Mouse (Mus musculus): ENCODE data around the gene Hectd4. TPM values are rescaled to one million over a fixed set of nuclear protein-coding genes. Genes with fewer than 3 reads are reported as not detected.

Gene Hectd4
- polyA plus RNA-seq, 1 experiment from 2014 or later, result 4.8 TPM

DNA sequence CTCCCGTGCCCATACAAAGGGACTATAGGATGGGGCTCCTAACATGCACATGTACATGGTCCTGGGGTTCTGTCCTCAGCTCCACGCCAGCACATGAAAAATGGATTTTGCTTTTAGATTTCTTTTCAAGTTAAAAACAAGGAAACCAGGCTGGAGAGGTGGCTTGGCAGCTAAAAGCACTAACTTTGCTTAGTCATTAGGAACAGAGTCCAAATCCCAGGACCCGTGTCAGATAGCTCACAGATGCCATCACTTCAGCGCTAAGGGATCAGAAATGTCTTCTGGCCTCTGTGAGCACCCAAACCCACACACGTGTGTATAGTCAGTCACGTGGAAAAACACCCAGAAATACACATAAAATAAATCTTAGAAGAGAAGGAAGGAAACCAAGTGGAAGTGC is 116.8 kb downstream of the Hectd4 start:
- Histone ChIP-seq H3K4me2 (no peak overlapping the region), H3K36me3 (peaks cover 45% of the 10 kb centered on the region), H3K4me1 (no peaks in the 10 kb centered on the region), H3K9ac (no peak overlapping the region), H3K9me3 (no peaks in the 10 kb centered on the region), H3K4me3 (replicated peaks) (no peak overlapping the region), H3K27ac (no peak overlapping the region), H3K27me3 (replicated peaks) (no peaks in the 10 kb centered on the region)
- ATAC-seq (ENCODE audit: insufficient read depth, low FRiP score, low read depth), result no peak
- WGBS, result 90% methylated on average over 6 of the region's 6 CpGs

- H3K4me1 ChIP-seq, result no peaks in the 10 kb centered on the region
- no peak overlapping the region for H3K4me3 ChIP-seq (replicated peaks)
- peaks cover 47% of the 10 kb centered on the region for H3K36me3 ChIP-seq
- H3K27me3 ChIP-seq (replicated peaks), result no peaks in the 10 kb centered on the region
- ATAC-seq (ENCODE audit: insufficient read depth, low FRiP score, low read depth), result no peak
- H3K4me2 ChIP-seq, result no peak overlapping the region
- no peak overlapping the region for H3K9ac ChIP-seq
- H3K9me3 ChIP-seq, result no peaks in the 10 kb centered on the region
- no peak overlapping the region for H3K27ac ChIP-seq
- 85% methylated on average over 7 of the region's 7 CpGs for WGBS
Observed at GRCm38 (mm10) chr5:121339507-121340230, 119.7 kb downstream of the Hectd4 start.

DNA sequence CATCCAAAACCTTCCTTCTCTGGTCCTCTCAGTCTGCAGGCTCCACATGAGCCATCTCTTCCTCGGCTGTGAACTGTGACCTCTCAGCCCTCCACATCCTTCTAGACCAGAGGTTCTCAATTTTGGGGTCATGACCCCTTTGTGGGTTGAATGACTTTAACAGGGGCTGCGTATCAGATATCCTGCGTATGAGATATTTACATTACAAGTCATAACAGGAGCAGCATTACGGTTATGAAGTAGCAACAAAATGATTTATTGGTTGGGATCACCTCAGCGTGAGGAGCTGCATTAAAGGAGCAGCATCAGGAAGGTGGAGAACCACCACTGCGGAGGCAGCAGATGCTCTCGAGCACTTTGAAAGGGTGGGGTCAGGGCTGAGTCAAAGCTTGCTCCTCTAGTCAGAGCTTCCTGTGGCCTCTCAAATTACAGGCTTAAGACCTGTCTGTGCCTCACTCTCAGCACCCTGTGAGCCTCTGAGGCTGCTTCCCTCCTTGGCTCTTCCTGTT is 121.0 kb downstream of the Hectd4 start:
- peak; percentile 50; the same call in 1 of the 2 replicates for ATAC-seq (ENCODE audit: insufficient read depth, low FRiP score, low read depth)
- Histone ChIP-seq H3K9ac (no peak overlapping the region), H3K4me1 (no peaks in the 10 kb centered on the region), H3K36me3 (peaks cover 47% of the 10 kb centered on the region), H3K27ac (no peak overlapping the region), H3K4me3 (replicated peaks) (no peak overlapping the region), H3K9me3 (no peaks in the 10 kb centered on the region), H3K4me2 (no peak overlapping the region), H3K27me3 (replicated peaks) (no peaks in the 10 kb centered on the region)
- 25% methylated on average over 7 of the region's 7 CpGs for WGBS

DNA sequence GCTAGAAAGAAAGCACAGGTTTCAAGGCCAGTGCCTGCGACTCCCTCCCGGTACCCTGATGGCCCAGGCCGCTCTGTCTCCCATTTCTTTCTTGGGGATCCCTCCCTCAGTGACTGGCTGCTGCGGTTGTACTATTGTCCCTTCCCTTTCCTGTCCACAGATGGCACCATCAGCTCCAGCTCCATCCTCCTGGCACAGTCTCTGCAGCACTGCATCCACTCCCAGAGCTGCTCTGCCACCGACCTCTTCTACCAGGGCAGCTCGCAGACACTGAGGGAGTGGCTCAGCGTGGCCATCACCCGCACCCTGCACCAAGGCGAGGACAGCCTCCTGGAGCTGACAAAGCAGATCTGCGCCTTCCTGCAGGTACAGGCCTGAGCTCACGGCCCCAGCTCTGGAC is 122.5 kb downstream of the Hectd4 start:
- whole genome bisulfite sequencing, result 93% methylated on average over 11 of the region's 11 CpGs
- no peaks in the 10 kb centered on the region for H3K9me3 ChIP-seq
- H3K4me1 ChIP-seq, result no peaks in the 10 kb centered on the region
- no peaks in the 10 kb centered on the region for H3K27me3 ChIP-seq (replicated peaks)
- no peak overlapping the region for H3K4me3 ChIP-seq (replicated peaks)
- H3K4me2 ChIP-seq, result no peak overlapping the region
- no peak for ATAC-seq (ENCODE audit: insufficient read depth, low FRiP score, low read depth)
- H3K9ac ChIP-seq, result no peak overlapping the region
- H3K27ac ChIP-seq, result no peak overlapping the region
- H3K36me3 ChIP-seq, result peaks cover 39% of the 10 kb centered on the region

GRCm38 (mm10) chr5:121343997-121344396 is 124.0 kb downstream of the Hectd4 start:
- no peak overlapping the region for H3K4me3 ChIP-seq (replicated peaks)
- no peak overlapping the region for H3K4me2 ChIP-seq
- H3K4me1 ChIP-seq, result no peaks in the 10 kb centered on the region
- WGBS, result 90% methylated on average over 8 of the region's 8 CpGs
- no peaks in the 10 kb centered on the region for H3K9me3 ChIP-seq
- no peak overlapping the region for H3K27ac ChIP-seq
- ATAC-seq (ENCODE audit: insufficient read depth, low FRiP score, low read depth), result no peak
- no peak overlapping the region for H3K9ac ChIP-seq
- H3K27me3 ChIP-seq (replicated peaks), result no peaks in the 10 kb centered on the region
- H3K36me3 ChIP-seq, result peaks cover 42% of the 10 kb centered on the region

- H3K27ac ChIP-seq, result no peak overlapping the region
- no peak overlapping the region for H3K9ac ChIP-seq
- H3K4me3 ChIP-seq (replicated peaks), result no peak overlapping the region
- H3K36me3 ChIP-seq, result peaks cover 77% of the 10 kb centered on the region
- no peak for ATAC-seq (ENCODE audit: insufficient read depth, low FRiP score, low read depth)
- H3K4me1 ChIP-seq, result no peaks in the 10 kb centered on the region
- H3K4me2 ChIP-seq, result no peak overlapping the region
- no peaks in the 10 kb centered on the region for H3K27me3 ChIP-seq (replicated peaks)
- no peaks in the 10 kb centered on the region for H3K9me3 ChIP-seq
- WGBS, result 57% methylated on average over 9 of the region's 9 CpGs
Observed at GRCm38 (mm10) chr5:121359229-121359628, 139.2 kb downstream of the Hectd4 start.

- no peaks in the 10 kb centered on the region for H3K27me3 ChIP-seq (replicated peaks)
- H3K4me3 ChIP-seq (replicated peaks), result no peak overlapping the region
- ATAC-seq (ENCODE audit: insufficient read depth, low FRiP score, low read depth), result no peak
- H3K27ac ChIP-seq, result no peak overlapping the region
- H3K4me2 ChIP-seq, result no peak overlapping the region
- no peak overlapping the region for H3K9ac ChIP-seq
- H3K36me3 ChIP-seq, result peaks cover 74% of the 10 kb centered on the region
- WGBS, result 89% methylated on average over 5 of the region's 5 CpGs
- no peaks in the 10 kb centered on the region for H3K9me3 ChIP-seq
- H3K4me1 ChIP-seq, result no peaks in the 10 kb centered on the region
Observed at GRCm38 (mm10) chr5:121361696-121362095, 141.7 kb downstream of the Hectd4 start.

DNA sequence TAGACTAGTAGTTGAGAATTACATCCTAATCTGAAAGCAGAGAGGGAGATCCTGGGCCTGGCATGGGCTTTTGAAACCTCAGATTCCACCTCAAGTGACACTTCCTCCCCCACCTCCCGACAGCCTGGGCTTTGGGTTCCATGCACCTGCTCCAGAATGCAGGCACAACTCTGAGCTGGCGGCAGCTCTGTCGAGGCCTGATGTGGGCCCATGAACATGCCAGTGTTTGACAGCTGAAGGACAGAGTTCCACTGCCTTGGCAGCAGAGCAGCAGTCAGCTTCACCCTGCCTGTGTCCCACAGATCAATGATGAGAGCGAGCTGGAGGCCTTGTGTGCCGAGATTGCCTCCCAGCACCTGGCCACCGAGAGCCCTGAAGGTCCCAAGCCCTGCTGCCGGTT is 143.4 kb downstream of the Hectd4 start:
- WGBS, result 88% methylated on average over 7 of the region's 7 CpGs
- no peaks in the 10 kb centered on the region for H3K27me3 ChIP-seq (replicated peaks)
- no peak overlapping the region for H3K9ac ChIP-seq
- H3K27ac ChIP-seq, result no peak overlapping the region
- no peaks in the 10 kb centered on the region for H3K4me1 ChIP-seq
- ATAC-seq (ENCODE audit: insufficient read depth, low FRiP score, low read depth), result no peak
- H3K4me2 ChIP-seq, result no peak overlapping the region
- peaks cover 61% of the 10 kb centered on the region for H3K36me3 ChIP-seq
- H3K4me3 ChIP-seq (replicated peaks), result no peak overlapping the region
- H3K9me3 ChIP-seq, result no peaks in the 10 kb centered on the region

DNA sequence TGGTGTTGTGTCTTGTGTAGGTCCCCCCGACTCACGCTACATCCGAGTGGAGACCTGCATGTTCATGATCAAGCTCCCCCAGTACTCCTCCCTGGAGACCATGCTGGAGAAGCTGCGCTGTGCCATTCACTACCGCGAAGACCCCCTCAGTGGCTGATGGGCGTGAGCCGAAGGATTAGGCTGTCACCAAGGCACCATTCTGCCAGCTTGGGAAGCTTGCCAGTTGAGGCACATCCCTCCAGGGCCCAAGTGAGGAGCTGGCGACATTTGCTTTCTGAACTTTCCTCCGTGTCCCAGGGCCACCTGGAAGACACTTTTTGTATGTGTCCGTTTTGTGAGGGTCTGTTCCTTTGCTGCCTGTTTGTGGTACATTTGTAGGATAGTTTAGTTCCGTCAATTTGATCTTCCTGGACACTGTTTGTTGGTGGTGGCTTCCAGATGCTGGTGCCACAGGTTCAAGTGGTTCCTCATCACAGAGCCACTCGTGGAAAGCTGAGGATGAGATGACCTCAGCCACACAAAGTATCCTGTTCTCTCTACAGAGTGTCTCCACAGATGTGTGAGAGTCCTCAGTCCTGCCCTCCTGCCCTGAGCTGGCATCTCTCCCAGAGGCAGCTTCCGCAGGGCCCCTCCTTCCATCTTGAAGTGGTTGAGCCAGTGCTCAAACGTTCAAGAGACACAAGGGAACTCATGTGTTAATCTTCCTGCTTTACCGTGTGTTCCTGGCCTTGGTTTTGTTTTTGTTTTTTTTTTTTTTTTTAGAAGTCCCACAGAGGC is 146.6 kb downstream of the Hectd4 start:
- no peaks in the 10 kb centered on the region for H3K27me3 ChIP-seq (replicated peaks)
- H3K4me2 ChIP-seq, result no peak overlapping the region
- H3K9ac ChIP-seq, result no peak overlapping the region
- no peaks in the 10 kb centered on the region for H3K9me3 ChIP-seq
- no peaks in the 10 kb centered on the region for H3K4me1 ChIP-seq
- no peak for ATAC-seq (ENCODE audit: insufficient read depth, low FRiP score, low read depth)
- no peak overlapping the region for H3K4me3 ChIP-seq (replicated peaks)
- WGBS, result 78% methylated on average over 16 of the region's 16 CpGs
- peaks cover 54% of the 10 kb centered on the region for H3K36me3 ChIP-seq
- H3K27ac ChIP-seq, result no peak overlapping the region

DNA sequence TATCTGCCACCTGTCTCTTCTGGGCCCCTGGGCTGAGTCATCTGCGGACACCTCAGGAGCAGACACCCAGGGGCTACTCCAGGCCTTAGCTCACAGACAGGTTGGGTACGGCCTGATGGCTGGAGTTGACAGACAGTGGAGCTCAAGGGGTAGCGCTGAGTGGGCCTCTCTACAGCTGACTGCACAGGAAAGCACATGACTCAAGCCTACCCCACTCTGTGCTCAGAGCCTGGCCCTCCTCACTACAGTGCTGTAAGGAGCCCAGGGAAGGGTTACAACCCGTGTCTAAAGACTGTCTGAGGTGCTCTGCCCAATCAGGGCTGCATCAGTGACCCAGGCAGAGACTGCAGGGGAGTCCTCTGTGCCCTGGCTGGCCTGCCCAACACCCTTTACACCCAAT is 147.2 kb downstream of the Hectd4 start:
- Histone ChIP-seq H3K4me1 (no peaks in the 10 kb centered on the region), H3K27me3 (replicated peaks) (no peaks in the 10 kb centered on the region), H3K4me3 (replicated peaks) (no peak overlapping the region), H3K4me2 (no peak overlapping the region), H3K9me3 (no peaks in the 10 kb centered on the region), H3K36me3 (peaks cover 57% of the 10 kb centered on the region), H3K27ac (no peak overlapping the region), H3K9ac (no peak overlapping the region)
- no peak for ATAC-seq (ENCODE audit: insufficient read depth, low FRiP score, low read depth)
- WGBS, result 91% methylated on average over 4 of the region's 4 CpGs

- Histone ChIP-seq H3K9me3 (no peaks in the 10 kb centered on the region), H3K9ac (no peak overlapping the region), H3K27me3 (replicated peaks) (no peaks in the 10 kb centered on the region), H3K4me2 (no peak overlapping the region), H3K36me3 (peaks cover 55% of the 10 kb centered on the region), H3K4me1 (no peaks in the 10 kb centered on the region), H3K4me3 (replicated peaks) (no peak overlapping the region), H3K27ac (no peak overlapping the region)
- no peak for ATAC-seq (ENCODE audit: insufficient read depth, low FRiP score, low read depth)
- 86% methylated on average over 6 of the region's 6 CpGs for WGBS
Observed at GRCm38 (mm10) chr5:121371712-121372111, 151.7 kb downstream of the Hectd4 start.

DNA sequence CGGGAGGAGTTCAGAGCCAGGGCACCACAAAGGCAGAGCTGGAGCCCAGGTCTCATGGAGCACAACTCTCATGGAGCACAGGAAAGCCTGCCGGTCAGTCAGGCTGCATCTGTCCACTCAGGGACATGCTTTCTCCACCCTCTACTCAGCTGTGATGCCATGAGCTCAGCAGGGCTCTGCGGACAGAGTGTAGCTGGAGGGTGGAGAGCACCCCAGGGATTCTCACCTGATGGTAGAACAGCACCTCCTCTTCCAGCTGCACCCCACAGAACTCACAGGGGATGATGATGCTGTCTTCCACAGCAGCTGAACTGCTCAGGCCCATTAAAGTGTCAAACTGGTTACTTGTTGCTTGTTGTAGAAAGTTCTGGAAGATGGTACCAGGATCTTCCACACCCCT is 154.8 kb downstream of the Hectd4 start:
- peaks cover 73% of the 10 kb centered on the region for H3K36me3 ChIP-seq
- no peaks in the 10 kb centered on the region for H3K27me3 ChIP-seq (replicated peaks)
- no peaks in the 10 kb centered on the region for H3K4me1 ChIP-seq
- ATAC-seq (ENCODE audit: insufficient read depth, low FRiP score, low read depth), result no peak
- no peak overlapping the region for H3K27ac ChIP-seq
- H3K4me3 ChIP-seq (replicated peaks), result no peak overlapping the region
- 83% methylated on average over 3 of the region's 3 CpGs for WGBS
- no peak overlapping the region for H3K9ac ChIP-seq
- no peaks in the 10 kb centered on the region for H3K9me3 ChIP-seq
- H3K4me2 ChIP-seq, result no peak overlapping the region
